Mouse (Mus musculus) lung, adult 2 months (tissue): Measurements from ENCODE around the gene H2-M3.

Experiments
- CTCF ChIP-seq: fragments of 200-500 bp; IDR thresholded peaks from 2 replicates; pipeline ENCODE4 v1.5.1; 2011; ENCODE audit warnings: mild to moderate bottlenecking, low read length, control low read depth; ENCODE audit not compliant: insufficient read depth
- POLR2A ChIP-seq: fragments of 200-500 bp; IDR thresholded peaks from 2 replicates; pipeline ENCODE4 v1.6.1; 2011; ENCODE audit warnings: low read depth, mild to moderate bottlenecking, control low read depth, low read length, borderline replicate concordance; ENCODE audit errors: extremely low read depth

DNA sequence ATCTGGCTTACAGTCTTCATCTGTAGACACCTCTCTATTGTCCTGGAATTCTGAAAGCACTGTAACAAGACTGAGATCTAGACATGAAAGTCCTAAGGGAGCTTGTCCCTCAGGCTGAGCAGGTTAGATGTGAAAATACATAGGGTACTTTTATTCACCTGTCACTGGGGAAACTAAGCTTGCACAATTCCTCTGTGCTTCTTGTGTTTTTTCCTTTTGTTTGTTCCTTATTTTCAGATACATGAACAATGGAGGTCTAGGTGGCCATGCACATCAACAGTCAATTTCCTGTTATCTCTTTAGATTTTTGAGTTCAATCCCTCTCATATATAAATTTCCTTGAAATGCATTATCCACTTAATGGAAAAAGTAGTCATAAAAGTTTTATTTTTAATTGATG, 46.9 kb downstream of the H2-M3 start, which contains the start of gene Olfr102:
- TF ChIP-seq CTCF (no peak), POLR2A (no peak)
